Mouse (Mus musculus) heart, embryonic 14.5 days (tissue): ENCODE results near the gene Cd68. TPM values are rescaled to one million over a fixed set of nuclear protein-coding genes. Genes with fewer than 3 reads are reported as not detected.

Experiments used
- ATAC-seq: fragments of 200-750 bp; cut with Nextera tagmentation; 2 replicates; pipeline ENCODE4 v1.8.0; 2017; ENCODE audit warnings: low read depth, moderate TSS enrichment; ENCODE audit not compliant: insufficient number of reproducible peaks, insufficient read depth, low FRiP score
- H3K27ac ChIP-seq, 2 experiments: fragments of 200-500 bp in 1 of 2; fragments of 300-500 bp in 1 of 2; sonication (generic) in 1 of 2; replicated peaks in 1 of 2; 2 replicates each; pipeline ENCODE4 v1.5.1; 2012 to 2014; ENCODE audit warnings: low read depth in 2 of 2, low read length in 2 of 2, control low read depth in 1 of 2, mild to moderate bottlenecking in 1 of 2, mixed read lengths in 1 of 2; ENCODE audit not compliant: control insufficient read depth in 1 of 2, insufficient read depth in 1 of 2
- H3K27me3 ChIP-seq: fragments of 300-500 bp; sonication (generic); 2 replicates; pipeline ENCODE4 v1.6.1; 2014; ENCODE audit warnings: mild to moderate bottlenecking, low read length, control low read depth; ENCODE audit not compliant: control insufficient read depth, insufficient read depth
- H3K36me3 ChIP-seq: fragments of 300-500 bp; sonication (generic); 2 replicates; pipeline ENCODE4 v1.6.1; 2014; ENCODE audit warnings: mild to moderate bottlenecking, control low read depth, low read length, mixed read lengths; ENCODE audit not compliant: control insufficient read depth, insufficient read depth
- H3K4me1 ChIP-seq, 2 experiments: fragments of 200-500 bp in 1 of 2; fragments of 300-500 bp in 1 of 2; sonication (generic) in 1 of 2; 2 replicates each; pipeline ENCODE4 v1.6.1; 2012 to 2014; ENCODE audit warnings: low read length in 2 of 2, control low read depth in 1 of 2, mixed read lengths in 1 of 2; ENCODE audit not compliant: control insufficient read depth in 2 of 2, insufficient read depth in 2 of 2
- H3K4me2 ChIP-seq: fragments of 300-500 bp; sonication (generic); 2 replicates; pipeline ENCODE4 v1.6.1; 2014; ENCODE audit warnings: mild to moderate bottlenecking, low read length
- H3K4me3 ChIP-seq, 2 experiments: fragments of 200-500 bp in 1 of 2; fragments of 300-500 bp in 1 of 2; sonication (generic) in 1 of 2; 2 replicates each; pipeline ENCODE4 v1.5.1; 2012 to 2014; ENCODE audit warnings: low read length in 2 of 2, mild to moderate bottlenecking in 2 of 2, control low read depth in 1 of 2, low read depth in 1 of 2, moderate library complexity in 1 of 2; ENCODE audit not compliant: control insufficient read depth in 1 of 2, insufficient read depth in 1 of 2
- H3K9ac ChIP-seq: fragments of 300-500 bp; sonication (generic); 2 replicates; pipeline ENCODE4 v1.6.1; 2014; ENCODE audit warnings: mild to moderate bottlenecking, low read length
- H3K9me3 ChIP-seq: fragments of 300-500 bp; sonication (generic); 2 replicates; pipeline ENCODE4 v1.6.1; 2016; ENCODE audit warnings: low read length, control low read depth; ENCODE audit not compliant: control insufficient read depth
- WGBS: fragments of 180-500 bp; shearing (Covaris S2); extraction: QIAGEN DNeasy Blood & Tissue Kit; methylation state at CpG from one replicate; pipeline ENCODE4 v1.1.7; 2014; 5-methylcytosine and 5-hydroxymethylcytosine counted together
- polyA plus RNA-seq: library from polyadenylated mRNA; unstranded; fragments of >200 nt; fragmentation: Nextera tagmentation; extraction: Ambion mirVana; gene quantifications from 2 replicates; pipeline ENCODE4 v1.2.1, GENCODE M21; 2014

Cd68 gene
- 12.1 and 14.4 TPM in 2 replicates for polyA plus RNA-seq

DNA sequence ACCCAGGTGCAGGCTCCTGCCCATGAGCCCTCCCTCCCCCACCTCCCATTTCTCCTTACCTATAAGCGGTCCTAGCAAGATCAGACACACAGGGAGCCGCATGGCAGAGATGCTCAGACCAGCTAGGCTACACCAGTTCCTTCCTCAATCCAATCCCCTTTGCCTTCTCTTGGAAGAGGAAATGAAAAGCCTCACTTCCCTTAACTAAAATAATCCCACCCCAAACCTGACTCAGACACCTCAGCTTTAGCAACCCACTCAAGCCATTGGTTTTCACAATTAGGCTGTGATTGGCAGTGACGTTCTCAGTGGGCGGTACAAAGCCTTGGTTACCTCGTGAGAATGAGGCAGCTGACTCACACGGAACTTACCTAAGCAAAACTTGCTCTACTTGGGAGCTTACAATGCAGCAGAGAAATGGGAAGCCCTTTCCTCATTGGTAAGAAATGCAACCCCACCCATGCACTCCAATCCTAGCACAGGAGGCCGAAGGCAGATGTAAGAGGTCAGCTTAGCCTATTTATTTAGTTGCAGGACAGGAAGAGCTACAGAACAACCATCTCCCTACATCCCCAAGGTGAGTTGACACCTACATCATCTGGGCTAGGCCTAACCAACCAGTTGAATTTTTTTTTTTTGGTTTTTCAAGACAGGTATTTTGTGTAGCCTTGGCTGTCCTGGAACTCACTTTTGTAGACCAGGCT, at the start of gene Cd68:
Cd68 (minus strand) TSS at position 193 of the 704 bp plus-strand sequence.
- no peak within 1 kb of the TSS for H3K4me2 ChIP-seq
- 31% methylated on average over 7 of the region's 7 CpGs for WGBS
- peak within 1 kb of the TSS; percentile 21; the same call in 1 of the 2 replicates for H3K9ac ChIP-seq
- 0 out of 4 replicates have a peak within 1 kb of the TSS, but pooled peaks have one; percentile 8 to 9 for H3K27ac ChIP-seq
- no peak within 1 kb of the TSS for H3K4me3 ChIP-seq
- H3K27me3 ChIP-seq = no peaks in the 10 kb centered on the region
- no peaks in the 10 kb centered on the region for H3K9me3 ChIP-seq
- peaks cover 76% of the 10 kb centered on the region for H3K36me3 ChIP-seq
- no peak for ATAC-seq
- H3K4me1 ChIP-seq = peaks cover 8 to 29% of the 10 kb centered on the region in 2 experiments

GRCm38 (mm10) chr11:69715482-69715881, 49.5 kb upstream of the Cd68 start:
- ATAC-seq = no peak
- peak overlapping the region in 1 of 2 experiments; percentile 11; a peak in 1 of 4 replicates for H3K27ac ChIP-seq
- 62% methylated on average over 9 of the region's 9 CpGs for WGBS
- no peaks in the 10 kb centered on the region for H3K9me3 ChIP-seq
- no peaks in the 10 kb centered on the region for H3K36me3 ChIP-seq
- H3K4me3 ChIP-seq = no peak overlapping the region
- peaks cover 2 to 12% of the 10 kb centered on the region in 2 experiments; a peak in 3 of 4 replicates for H3K4me1 ChIP-seq
- no peak overlapping the region; the same call in 1 of the 2 replicates for H3K4me2 ChIP-seq
- no peaks in the 10 kb centered on the region for H3K27me3 ChIP-seq
- H3K9ac ChIP-seq = no peak overlapping the region

DNA sequence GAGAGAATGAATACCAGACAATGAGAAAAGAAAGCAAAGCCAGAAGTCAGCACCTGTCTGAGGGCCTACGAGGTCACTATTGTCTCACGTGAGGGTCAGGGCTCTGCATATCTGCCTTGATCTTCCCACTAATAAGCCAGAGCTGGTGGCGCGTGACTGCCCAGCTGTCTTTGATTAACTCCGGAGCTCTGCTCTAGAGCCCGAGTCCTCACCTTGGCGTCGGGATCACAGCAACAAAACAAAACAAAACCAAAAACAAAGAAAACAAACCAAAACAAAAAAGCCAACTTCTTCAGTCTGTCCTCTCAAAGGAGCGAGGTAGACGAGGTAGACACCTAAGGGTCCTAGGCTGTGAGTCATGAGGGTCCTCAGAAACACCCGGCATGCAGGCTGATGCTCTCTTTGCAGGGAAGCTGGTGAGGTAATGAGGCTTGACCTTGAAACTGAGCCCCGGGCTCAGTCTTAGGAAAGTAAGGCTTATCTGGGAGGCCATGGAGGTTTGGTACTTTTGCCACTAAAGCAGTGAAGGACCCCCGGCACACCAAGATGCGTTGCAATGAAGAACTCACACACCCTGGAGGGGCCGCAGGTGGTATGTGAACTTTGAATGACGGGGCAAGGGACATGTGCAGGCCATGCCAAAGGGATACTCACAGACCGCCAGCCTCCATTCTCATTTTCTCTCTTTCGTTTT, 48.8 kb upstream of the Cd68 start:
- Histone ChIP-seq H3K27ac (no peak overlapping the region), H3K9ac (no peak overlapping the region), H3K4me3 (no peak overlapping the region), H3K4me1 (peaks cover 2 to 12% of the 10 kb centered on the region in 2 experiments; a peak in 3 of 4 replicates), H3K9me3 (no peaks in the 10 kb centered on the region), H3K36me3 (no peaks in the 10 kb centered on the region), H3K27me3 (no peaks in the 10 kb centered on the region), H3K4me2 (no peak overlapping the region)
- ATAC-seq = no peak
- WGBS = 68% methylated on average over 18 of the region's 18 CpGs

DNA sequence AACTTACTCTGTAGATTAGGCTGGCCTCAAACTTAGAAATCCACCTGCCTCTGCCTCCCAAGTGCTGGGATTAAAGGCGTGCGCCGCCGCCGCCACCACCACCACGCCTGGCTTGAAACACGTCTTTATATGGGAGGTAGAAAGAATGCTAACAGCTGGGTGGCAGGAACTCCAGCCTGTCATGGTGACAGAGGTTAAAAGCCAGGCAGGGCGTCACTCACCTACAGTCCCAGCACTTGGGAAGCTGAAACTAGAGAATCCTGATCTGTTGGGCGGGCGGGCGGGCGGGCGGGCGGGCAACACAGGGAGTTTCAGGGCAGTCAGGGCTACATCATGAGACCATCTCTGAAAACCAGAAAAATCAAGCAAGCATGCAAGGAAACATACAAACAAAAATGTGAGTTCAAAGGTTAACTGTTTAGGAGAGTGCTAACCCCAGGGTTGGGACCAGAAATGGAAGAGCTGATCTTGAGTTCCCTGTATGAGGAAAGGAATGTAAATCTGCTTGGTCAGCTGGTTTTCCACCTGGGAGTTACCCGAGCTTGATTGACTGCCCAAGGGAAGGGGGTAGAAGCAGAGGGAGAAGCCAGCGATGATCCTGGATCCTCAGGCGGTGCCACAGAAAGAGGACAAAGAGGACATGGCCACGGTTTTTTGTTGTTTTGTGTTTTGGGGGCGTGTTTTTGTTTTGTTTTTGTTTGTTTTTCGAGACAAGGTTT, 47.2 kb upstream of the Cd68 start:
- peaks cover 2 to 9% of the 10 kb centered on the region in 2 experiments; a peak in 3 of 4 replicates for H3K4me1 ChIP-seq
- no peak overlapping the region for H3K9ac ChIP-seq
- no peak for ATAC-seq
- H3K27ac ChIP-seq = no peak overlapping the region
- no peak overlapping the region for H3K4me2 ChIP-seq
- 74% methylated on average over 20 of the region's 20 CpGs for WGBS
- no peak overlapping the region for H3K4me3 ChIP-seq
- H3K27me3 ChIP-seq = no peaks in the 10 kb centered on the region
- H3K36me3 ChIP-seq = no peaks in the 10 kb centered on the region
- H3K9me3 ChIP-seq = no peaks in the 10 kb centered on the region

- ATAC-seq = no peak
- Histone ChIP-seq H3K4me2 (no peak overlapping the region), H3K27ac (no peak overlapping the region), H3K4me1 (peaks cover 2 to 7% of the 10 kb centered on the region in 2 experiments; a peak in 3 of 4 replicates), H3K27me3 (no peaks in the 10 kb centered on the region), H3K9ac (no peak overlapping the region), H3K9me3 (no peaks in the 10 kb centered on the region), H3K36me3 (no peaks in the 10 kb centered on the region), H3K4me3 (no peak overlapping the region)
- WGBS = 81% methylated on average over 2 of the region's 2 CpGs
These were observed 45.1 kb upstream of the Cd68 start for GRCm38 (mm10) chr11:69711082-69711481.

GRCm38 (mm10) chr11:69710470-69710869, 44.5 kb upstream of the Cd68 start:
- Histone ChIP-seq H3K27ac (no peak overlapping the region), H3K9ac (no peak overlapping the region), H3K4me1 (peaks cover under 1 to 2% of the 10 kb centered on the region in 2 experiments; a peak in 2 of 4 replicates), H3K4me3 (no peak overlapping the region), H3K36me3 (no peaks in the 10 kb centered on the region), H3K4me2 (no peak overlapping the region), H3K9me3 (no peaks in the 10 kb centered on the region), H3K27me3 (no peaks in the 10 kb centered on the region)
- 81% methylated on average over 3 of the region's 3 CpGs for WGBS
- no peak for ATAC-seq
